Mouse (Mus musculus) thymus, postnatal 14 days (tissue): ENCODE results near the gene Hist4h4.
A peak's percentile ranks its signal among the peaks of the same experiment; 100 is the strongest.
"Not testable (repeated sequence)": the region's sequence is repeated elsewhere in the genome, so short reads cannot be mapped to it uniquely, and the experiment has no call there.

Experiments used
- DNase-seq: peaks from one replicate; pipeline ENCODE4 v3.0.0; 2021

Hist4h4 gene

DNA sequence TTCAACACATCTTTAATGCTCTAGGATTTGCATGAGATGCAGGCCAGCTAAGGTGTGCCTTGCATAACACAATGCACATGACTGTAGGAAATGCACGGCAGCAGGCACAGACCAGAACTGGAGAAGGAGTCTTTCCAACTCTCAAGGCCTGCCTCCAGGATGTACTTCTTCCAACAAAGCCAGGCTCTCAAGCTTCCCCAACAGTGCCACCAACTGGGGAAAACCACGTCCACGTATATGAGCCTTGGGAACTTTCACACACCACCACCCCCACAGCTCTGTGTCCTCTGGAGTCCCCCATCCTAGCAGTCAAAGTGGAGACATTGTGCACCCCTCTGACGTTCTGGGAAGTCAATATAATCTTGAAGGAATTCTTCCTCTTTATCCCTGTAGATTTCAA lies 8.9 kb upstream of the Hist4h4 start:
- peak; percentile 19 for DNase-seq

DNA sequence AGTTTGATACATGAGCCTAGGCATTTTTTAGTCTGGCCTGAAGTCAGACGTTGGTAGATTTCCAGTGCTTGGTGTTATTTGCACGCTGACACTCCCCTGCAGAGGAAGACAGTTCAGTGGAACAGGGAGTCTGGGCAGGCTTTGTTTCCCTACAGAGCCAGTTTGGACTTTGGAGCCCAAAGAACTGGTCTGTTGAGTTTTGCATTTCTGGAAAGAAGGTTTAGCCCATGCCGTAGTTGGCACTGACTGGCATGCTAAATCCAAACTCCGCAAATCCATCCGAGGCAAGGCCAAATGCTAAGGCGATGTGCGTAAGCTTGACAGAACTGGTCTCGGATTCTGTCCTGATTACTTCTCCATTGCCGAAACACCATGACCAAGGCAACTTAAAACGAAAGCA lies 7.0 kb upstream of the Hist4h4 start:
- no peak for DNase-seq

DNA sequence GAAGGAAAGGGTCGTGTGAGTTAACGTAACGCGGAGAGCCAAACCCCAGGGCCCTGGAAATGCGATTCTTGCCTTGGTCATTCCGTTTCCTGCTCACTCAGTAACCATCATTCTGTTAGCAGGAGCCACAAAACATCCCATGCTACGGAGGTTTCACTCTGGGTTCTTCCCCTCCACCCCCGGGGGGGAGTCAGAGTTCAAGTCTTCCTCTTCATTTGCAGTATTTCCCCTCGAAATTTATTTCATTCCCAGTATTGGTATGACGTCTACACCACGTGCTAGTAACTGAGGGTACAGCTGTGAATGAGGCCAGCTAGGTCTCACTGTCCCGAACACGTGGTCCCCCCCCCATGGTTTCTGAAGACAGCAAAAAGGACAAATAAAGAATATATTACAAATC lies 5.5 kb upstream of the Hist4h4 start:
- peak; percentile 29 for DNase-seq

DNA sequence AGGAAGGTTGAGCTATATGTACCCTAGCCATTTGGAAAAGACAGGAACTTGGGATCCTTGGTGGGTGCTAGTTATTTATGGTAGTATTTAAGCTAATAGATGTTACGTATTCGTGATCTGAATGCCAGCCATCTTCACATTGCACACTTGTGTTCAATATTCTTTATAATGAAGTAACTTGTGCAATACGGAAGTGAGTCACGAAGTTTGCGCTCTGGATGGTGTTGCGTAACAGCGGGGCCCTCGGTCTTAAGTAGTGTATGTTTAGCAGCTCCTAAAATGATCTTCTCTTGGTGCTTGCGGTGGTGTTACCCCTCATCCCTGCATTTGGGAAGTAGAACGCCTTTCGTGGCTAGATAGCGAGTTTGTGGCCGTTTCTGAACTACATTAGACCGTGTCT lies 4.9 kb upstream of the Hist4h4 start:
- DNase-seq, result peak; percentile 53

DNA sequence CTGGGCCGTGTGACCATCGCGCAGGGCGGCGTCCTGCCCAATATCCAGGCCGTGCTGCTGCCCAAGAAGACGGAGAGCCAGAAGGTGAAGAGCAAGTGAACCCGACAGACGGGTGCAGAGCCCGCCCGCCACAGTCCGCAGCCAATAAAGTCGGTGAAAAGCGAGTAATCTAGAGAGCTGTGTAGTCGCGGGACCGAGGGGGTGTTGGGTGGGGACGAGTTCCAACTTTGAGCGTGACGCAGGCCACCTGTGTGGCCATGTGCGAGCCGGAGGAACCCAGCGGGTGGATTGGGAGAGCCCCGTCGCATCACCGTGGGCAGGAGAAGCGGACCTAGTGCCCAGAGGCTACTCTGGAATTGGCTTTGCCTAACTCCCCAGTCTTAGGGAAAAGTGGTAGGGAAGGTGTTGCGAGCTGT lies 4.4 kb upstream of the Hist4h4 start:
- DNase-seq, result peak; percentile 55

DNA sequence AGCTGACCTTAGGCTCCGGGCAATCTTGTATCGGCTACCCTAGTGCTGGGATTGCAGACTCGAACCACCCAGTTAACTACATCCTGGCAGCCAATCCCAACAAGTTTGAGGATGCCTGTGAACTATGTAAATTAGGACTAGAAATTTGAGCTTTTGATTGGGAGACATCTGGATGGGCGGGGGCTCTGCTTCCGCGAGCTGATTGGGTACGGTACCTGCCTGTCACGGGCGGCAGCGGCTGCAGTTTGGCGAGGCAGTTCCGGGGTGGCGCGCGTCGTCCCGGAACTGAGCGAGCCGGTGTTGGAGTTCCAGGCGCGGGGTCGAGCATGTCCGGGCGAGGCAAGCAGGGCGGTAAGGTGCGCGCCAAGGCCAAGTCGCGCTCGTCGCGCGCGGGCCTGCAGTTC lies 3.8 kb upstream of the Hist4h4 start, which contains the start of gene H2afj:
Gene H2afj (plus strand): TSS at position 231 of the 404 bp plus-strand sequence.
- peak; percentile 99 for DNase-seq

DNA sequence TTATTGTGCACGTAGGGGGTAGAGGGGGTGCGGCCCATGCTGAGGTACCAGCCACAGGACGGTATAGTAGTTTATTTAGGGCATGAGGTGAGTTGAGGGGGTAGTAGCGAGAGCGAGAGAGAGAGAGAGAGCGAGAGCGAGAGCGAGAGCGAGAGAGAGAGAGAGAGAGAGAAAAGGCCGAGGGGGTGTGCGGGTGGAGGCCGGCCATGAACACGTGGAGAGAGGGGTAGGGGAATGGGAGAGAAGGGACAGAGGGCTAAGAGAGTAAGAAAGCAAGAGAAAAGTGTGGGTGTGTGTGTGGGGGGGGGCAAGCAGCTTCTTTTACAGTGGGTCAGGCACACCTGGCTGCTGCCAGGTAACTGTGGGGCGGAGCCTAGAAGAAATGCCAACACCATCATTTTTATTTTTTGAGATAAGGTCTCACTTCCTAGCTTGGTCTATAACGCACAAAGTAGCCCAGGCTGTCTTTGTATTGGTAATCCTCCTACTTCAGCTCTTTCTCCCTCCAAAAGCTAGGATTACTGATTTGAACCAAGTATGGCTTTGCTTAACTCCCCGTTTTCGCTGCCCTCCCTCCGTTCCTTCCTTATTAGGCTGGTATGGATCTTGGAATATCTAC lies 3.3 kb upstream of the Hist4h4 start:
- peak; percentile 26 for DNase-seq

DNA sequence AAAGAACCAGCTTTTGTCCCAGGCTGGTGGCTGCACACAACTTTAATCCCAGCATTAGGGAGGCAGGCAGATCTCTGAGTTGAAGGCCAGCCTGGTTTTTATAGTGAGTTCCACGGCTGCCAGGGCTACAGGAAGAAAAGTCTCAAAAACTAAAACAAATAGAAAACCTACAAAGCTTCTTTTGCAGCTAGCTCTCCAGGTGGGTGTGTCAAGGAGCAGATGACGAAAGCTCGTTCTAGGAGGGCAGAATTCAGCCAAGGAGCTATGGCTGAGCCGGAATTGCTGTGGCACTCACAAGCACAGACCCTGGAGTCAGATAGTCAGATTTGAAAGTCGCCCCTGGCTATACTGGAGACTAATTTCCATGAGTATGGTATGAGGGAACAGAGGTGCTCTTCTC lies 2.6 kb upstream of the Hist4h4 start:
- DNase-seq, result no peak

DNA sequence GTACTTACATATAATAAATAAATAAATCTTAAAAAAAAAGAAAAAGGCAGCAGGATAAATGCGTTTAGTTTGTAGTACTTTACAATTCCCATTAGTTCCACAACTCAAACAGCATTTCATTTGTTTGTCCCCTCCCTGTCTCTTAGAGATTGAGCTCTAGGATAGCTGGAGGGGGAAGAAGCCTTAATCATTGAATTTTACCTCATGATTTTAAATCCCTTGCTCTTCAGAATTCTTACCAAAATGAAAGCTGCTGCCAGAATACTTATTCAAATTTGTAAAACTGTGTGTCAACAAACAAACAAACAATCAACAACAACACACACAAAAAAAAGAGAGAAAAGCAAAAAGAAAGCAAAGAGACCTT lies 1.2 kb upstream of the Hist4h4 start:
- no peak for DNase-seq

DNA sequence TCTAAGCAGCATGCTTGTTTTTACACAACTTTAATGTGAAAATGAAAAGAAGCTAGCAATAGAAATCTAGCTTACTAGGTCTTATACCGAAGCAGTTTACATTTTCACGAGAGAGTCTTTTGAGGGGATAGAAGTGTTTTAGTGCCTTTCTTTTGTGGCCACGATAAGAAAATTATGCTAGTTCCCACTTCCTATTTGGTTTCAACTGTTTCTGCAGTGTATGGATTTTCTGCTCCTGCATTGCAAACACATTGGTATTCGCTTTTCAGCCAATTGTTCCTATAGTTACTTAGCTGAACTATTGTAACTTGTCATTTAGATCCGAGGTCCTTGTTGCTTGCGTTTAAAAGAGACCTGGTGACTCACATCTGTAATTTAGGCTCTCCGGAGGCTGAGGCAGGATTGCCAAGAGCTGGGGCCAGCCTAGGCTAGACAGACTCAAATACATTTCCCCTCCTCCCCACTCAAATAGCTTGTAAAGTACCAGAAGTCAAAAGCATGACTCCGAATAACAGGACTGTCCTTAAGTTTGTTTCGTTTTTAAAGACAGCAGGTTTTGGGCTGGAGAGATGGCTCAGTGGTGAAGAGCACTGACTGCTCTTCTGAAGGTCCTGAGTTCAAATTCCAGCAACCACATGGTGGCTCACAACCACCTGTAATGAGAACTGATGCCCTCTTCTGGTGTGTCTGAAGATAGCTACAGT lies 642 bp upstream of the Hist4h4 start:
- DNase-seq, result peak; percentile 13

DNA sequence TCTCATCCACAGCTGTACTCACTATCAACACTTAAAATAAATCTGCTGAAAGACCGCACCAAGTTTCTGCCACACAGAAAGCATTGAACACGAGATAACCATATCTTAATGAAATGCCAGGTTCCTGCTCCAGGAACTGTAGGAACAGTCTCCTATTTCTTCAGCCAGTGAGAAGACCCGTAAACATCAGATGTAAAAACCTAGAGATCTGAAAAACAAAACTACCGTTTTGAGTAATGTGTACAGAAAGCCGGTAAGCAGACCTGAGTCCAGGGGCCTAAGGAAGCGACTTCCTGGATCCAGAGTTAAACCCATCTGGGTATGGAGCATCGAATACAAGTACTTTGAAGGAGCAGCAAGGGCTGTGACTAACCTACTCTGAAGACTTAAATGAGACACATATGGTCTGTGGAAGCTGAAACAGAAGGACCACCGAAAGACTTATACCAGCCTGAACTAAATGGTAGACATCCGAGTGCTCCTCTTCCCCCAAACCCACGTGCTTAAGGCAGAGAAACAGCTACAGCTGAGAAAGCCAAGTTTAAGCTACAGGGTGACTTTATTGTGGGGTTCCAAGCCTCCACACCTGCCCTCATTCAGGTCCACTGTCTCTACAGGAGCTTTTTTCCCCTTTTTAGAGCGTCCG lies 999 bp downstream of the Hist4h4 start:
- DNase-seq, result no peak

DNA sequence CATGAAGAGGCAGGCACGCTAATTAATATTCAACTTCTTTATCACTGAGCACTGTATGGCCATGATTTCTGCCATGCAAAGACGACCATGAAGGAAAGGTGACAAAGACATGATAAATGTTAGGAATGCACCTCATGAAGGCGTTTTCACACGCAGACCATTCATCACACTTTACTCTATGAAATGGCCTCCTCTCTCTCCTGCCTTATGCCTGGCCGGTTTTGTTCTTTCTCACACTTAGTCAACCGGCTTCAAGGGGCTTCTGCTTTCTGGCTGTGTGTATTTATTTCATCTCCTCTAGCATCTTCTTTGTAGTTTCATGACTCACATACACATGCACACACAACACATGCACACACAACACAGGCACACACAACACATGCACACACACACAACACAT lies 2.9 kb downstream of the Hist4h4 start:
- no peak for DNase-seq

DNA sequence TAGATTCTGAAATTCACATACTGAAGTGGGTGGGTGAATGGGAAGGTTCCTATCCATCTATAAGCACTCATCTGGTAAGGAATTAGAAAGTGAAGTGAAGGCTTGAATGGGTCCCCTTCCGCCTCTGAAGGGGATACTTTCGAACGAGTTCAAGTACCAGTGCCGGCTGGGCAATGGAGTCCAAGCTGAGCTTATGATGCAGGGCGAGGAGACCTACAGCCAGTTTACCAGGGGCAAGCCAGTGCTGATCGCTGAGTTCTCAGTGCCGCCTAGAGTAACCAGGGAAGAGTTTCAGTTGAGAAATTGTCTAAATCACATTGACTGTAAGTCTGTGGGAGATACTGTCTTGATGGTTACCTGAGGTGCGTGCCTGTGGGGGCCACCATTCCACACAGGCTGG lies 3.5 kb downstream of the Hist4h4 start:
- no peak for DNase-seq

DNA sequence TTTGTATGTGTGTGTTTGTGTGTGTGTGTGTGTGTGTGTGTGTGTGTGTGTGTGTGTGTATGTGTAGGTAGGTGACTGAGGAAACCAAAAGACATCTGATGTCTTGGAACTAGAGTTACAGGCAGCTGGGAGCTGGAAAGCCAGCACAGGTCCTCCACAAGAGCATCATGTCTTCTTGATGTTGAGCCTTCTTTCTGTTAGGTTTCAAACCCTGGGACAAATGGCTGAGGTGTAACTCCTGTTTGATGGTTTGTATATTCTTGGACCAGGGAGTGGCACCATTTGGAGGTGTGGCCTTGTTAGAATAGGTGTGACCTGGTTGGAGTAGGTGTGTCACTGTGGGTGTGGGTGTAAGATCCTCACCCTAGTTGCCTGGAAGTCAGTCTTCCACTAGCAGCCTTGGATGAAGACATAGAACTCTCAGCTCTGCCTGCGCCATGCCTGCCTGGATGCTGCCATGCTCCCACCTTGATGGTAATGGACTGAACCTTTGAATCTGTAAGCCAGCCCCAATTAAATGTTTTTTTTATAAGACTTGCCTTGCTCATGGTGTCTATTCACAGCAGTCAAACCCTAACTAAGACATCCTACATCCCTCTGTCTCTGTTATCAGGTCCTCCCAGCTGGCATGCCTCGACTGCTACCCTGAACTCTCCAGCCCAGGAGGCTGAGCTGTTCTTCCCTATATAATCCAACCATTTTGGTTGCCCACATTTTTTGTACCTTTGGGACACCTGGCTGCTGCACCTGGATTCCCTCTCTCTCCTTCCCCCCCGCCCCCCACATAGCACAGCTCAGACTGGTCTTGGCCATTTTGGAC lies 6.1 kb downstream of the Hist4h4 start:
- not testable (repeated sequence) for DNase-seq

DNA sequence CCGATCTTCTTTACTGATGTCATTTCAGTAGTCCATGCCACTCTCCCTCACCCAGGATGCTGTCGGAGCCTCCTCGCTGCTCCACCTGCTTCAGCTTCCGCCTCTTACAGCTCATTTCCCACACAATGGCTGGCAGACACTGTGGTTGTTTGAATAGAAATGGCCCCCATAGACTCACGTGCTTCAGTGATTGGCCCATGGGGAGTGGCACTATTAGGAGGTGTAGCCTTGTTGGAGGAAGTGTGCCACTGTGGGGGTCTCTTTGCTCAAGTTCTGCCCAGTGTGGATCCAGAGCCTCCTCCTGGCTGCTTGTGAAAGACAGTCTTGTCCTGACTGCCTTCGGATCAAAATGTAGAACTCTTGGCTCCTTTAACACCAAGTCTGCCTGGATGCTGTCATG lies 8.4 kb downstream of the Hist4h4 start:
- DNase-seq, result no peak

DNA sequence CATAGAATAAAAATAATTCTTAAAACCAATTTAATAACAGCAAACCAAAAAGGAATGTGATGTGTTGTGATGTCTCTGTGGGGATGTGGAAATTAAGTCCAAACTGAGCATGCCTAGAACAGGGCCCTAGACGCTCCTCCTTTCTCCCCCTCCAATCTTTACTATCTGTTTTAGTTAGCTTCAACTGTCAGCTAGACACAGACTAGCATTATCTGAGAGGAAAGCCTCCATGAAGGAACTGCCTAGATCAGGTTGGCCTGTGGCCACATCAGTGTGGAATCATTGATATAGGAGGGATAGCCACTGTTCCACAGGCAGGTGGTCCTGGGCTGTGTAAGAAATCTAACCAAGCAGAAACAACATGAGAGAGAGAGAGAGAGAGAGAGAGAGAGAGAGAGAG lies 9.1 kb downstream of the Hist4h4 start:
- no peak for DNase-seq

DNA sequence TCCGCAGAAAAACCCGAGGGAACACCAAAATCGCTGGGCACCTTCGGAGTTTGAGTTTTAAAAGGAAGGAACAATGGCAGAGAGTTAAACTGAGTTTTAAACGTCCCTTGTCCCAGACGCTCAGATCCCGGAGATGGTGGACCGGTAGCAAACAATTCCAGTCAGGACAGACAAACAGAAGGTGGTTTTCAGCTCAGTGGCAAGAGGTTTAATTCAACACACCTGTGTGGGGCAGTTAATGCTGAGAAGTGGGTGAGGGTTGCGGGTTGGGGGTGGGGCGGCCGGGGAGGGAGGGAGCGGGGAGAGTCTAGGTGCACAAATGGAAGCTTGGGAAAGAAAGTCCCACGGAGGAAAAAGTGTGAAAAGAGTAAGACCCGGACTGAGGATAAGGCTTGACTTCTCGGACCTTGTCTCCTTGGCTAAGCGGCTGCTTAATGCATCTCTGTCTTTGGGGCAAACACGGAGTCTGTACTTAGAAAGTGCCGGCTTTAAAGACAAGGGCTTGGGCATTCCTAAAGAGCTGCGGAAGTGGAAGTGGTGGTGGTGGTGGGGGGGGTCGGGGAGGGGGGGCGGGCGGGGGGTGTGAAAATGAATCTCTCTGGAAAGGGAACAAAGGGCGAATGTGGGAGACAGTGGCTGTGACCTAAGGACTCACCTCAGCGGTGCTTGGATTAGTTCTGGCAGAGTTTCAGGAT lies 10.2 kb downstream of the Hist4h4 start:
- no peak for DNase-seq

DNA sequence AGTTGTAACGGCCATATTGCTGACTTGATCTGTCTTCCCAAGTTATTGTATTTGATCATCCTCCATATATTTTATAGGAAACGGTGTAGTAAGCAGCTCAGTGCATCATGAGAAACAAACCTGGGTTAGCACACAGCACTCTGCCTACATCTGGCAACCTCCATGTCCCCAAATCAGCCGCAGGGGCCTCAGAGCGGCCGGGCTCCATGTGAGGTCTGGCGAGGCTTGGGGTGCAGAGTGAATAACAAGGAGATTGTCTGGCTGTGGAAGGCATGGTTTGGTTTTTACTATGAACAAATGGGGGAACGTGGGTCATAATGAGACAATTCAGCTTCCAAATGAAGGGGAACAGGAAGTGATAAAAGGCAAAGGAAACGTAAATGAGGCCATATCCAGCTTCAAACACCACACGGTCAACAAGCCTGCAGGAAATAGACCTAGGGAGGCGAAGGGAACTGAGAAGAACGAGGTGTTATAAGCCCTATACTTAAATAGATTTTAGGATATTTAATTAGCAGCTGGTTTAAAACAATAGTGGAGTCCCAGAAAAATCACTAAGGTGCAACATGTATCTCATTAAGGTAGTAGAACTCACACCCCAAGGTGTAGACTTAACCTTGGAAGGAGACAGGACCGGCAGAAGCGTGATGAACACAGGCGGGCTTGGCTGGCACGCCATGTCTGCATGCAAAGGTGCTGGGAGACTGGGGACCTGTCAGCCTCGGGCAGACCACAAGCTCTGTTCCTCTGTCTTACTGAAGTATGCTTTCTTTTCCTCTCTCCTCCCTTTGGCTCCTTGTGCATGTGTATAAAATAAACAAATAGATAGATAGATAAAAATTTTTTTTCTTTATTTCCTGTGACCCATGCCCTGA lies 11.1 kb downstream of the Hist4h4 start:
- DNase-seq, result peak; percentile 35

DNA sequence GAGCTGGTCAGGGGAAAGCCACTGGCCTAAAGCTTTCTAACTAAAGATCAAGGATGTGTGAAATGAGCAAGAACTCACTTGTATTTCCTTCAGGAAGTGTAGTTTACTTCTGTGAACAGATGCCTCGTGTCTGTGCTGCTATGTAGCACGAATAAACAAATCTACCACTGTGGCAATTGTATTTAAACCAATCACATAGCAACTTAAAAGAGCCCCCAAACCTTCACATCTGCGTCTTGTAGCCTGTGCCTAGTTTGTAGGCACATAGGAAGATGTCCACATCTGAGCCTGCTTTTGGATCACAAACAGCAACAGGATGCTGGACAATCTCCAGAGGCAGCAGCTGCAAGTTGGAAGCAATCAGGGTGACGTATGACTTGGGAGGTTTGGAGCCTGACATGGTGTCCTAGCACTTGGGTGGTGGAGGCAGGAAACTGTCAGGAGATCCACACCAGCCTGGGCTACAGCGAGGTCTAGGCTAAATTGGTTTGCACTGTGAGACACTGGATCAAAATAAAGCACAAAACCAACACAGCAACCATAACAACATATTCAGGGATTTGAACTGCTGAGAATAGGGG lies 14.7 kb downstream of the Hist4h4 start:
- no peak for DNase-seq

DNA sequence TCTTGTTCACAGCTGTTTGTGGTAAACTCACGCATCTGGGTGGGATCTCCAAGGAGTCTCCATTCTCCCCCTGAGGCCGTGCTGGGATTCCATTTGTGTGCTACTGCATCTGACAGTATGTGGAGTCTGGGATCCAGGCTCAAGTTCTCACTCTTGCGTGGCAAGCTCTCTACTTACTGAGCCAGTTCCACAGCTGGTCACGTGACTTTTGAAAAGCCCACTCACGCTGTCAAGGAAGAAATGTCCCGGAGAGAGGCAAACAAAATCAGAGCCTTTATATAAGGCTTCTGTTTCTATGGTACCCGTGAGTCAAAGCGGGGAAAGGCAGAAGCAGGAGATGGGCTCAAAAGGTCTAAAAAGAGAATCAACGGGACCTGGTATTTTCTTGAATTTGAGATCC lies 21.5 kb downstream of the Hist4h4 start:
- no peak for DNase-seq

DNA sequence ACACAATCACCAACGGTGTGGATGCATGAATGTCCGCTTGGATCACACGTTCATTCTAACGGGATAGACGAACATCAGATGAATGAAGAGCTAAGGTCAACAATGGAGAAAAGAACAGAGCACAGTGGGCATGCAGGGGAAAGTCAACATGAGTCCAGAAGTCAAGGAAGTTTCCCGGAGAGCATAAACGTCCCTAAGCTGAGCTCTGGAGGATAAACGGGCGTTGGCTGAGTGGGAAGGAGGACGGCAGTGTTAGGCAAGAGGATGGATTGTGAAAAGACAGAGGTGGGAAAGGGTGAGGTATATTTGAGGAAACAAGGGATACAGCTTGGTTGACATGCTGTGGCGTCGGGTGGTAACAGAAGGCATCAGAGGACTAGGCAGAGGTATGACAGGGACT lies 22.1 kb downstream of the Hist4h4 start:
- no peak for DNase-seq
